Mouse (Mus musculus): Measurements from ENCODE around the gene Pik3r6.

Gene Pik3r6

GRCm38 (mm10) chr11:68502902-68503629 is at the start of gene Pik3r6:
Gene Pik3r6 (plus strand): TSS chr11:68503019.
- no peak for DNase-seq (ENCODE audit: low spot score)

DNA sequence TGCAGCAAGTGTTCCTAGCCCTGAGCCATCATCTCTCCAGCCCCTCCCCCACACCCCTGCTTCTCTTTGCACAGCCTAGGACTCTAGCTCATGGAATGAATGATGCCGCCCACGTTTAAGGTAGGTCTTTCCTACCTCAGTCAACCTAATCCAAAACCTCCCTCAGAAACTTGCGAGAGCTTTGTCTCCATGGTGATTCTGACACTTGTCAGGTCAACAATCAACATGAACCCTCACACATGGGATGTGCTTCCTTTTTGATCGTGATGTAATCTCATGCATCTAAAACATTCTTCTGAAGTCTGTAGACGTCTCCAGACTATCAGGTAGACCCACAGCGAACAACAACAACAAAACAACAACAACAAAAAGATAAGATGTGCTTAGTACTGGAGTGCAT is 49.5 kb upstream of the Pik3r6 start:
- no peak for DNase-seq (ENCODE audit: low spot score)

DNA sequence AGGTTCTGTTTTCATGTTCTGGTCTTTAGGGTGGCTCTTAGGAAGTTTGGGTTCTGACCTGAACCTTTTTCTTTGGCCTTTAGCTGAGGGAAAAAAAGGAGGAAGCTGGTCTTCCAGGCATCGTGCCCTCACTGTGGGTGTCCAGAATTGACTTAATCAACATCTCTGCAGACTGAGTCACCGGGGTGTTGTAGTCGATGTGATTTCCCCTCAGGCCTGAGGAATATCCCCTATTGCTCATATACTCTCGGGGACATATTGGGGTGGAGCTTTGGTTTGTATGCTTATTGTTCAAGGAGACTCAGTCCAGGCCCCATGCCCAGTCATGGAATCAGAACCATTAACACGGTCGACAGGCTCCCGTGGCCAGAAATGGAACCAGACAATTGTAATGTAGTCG is 44.7 kb upstream of the Pik3r6 start:
- DNase-seq (ENCODE audit: low spot score) = no peak

DNA sequence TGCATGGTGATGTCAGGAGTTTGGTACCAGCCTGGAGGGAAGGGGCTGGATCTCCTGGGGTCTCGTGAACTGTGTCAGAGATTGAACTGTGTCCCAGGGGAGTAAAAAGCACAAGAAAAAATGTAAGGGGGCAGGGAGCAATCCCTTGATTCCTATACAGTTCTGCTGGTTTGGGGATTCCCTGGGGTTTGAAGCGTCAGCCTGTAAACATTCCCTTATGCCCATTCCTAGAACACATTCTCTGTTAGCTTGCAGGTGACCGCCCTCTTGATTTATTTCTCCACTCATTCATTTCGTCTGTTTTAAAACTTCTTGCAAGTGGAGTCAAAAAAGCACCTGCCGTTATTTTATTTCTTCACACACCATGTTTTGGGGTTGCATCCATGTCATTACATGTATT is 43.8 kb upstream of the Pik3r6 start:
- no peak for DNase-seq (ENCODE audit: low spot score)

GRCm38 (mm10) chr11:68459486-68459885 is 43.3 kb upstream of the Pik3r6 start:
- no peak for DNase-seq (ENCODE audit: low spot score)

GRCm38 (mm10) chr11:68462716-68463115 is 40.1 kb upstream of the Pik3r6 start:
- DNase-seq (ENCODE audit: low spot score) = no peak

DNA sequence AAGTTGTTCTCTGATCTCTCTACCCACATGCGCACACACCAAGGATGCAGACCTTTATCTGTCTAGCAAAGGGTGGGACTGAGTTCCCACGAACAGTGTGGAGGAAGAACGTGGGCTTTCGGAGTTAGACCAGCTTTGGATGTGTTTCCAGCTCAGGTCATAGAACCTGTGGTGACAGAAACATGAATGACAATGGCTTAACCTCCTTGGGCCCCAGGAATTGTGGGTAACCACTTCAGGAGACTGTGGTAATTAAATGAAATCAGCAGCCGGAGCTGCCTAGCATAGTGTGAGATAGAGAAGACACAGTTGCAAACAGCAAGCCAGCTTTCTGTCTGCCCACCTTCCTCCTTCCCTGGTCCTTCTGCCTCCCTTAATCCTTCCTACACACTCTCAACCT is 38.6 kb upstream of the Pik3r6 start:
- DNase-seq (ENCODE audit: low spot score) = no peak

GRCm38 (mm10) chr11:68465090-68465489 is 37.7 kb upstream of the Pik3r6 start:
- DNase-seq (ENCODE audit: low spot score) = no peak

DNA sequence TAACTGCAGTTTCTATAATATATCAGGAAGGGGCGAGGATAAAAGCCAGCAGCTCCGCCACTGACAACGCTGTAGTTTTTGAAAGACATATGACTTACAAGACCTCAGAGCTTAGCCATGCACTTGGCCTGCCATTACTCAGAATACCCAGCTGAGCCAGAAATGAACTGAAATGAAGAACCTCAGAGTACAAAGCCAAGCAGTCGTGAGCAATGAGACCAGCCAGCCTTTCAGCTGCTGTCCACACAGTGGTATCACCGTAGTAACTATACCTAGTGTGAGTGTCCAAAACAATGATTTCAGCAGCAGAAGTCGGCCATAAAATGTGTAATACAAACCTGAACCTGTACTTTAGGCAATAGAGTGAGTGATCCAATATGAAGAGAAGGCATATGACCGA is 35.4 kb upstream of the Pik3r6 start:
- DNase-seq (ENCODE audit: low spot score) = no peak

GRCm38 (mm10) chr11:68467962-68468612 is 34.7 kb upstream of the Pik3r6 start:
- no peak for DNase-seq (ENCODE audit: low spot score)

GRCm38 (mm10) chr11:68468886-68469285 is 33.9 kb upstream of the Pik3r6 start:
- no peak for DNase-seq (ENCODE audit: low spot score)

GRCm38 (mm10) chr11:68472162-68472849 is 30.5 kb upstream of the Pik3r6 start:
- no peak for DNase-seq (ENCODE audit: low spot score)

GRCm38 (mm10) chr11:68474600-68474999 is 28.2 kb upstream of the Pik3r6 start:
- DNase-seq (ENCODE audit: low spot score) = peak; percentile 42

DNA sequence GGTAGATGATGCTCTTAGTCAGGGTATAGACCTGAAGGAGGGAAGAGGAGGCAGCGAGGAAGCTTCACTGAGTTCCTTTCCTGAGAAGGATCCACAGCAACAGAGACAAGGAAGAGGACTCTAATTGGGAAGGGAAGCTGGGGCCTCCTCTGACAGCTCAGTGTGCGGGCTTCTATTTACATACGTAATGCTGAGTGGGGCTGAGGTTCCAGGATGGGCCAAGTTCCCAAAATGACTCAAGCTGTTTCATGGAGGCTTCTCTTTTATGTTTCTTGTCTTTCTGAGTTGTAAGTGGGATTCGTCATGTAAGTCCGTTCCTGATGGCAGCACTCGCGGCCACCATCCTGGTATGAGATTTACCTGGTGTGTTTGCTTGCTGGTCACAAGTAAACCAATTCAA is 27.1 kb upstream of the Pik3r6 start:
- no peak for DNase-seq (ENCODE audit: low spot score)

DNA sequence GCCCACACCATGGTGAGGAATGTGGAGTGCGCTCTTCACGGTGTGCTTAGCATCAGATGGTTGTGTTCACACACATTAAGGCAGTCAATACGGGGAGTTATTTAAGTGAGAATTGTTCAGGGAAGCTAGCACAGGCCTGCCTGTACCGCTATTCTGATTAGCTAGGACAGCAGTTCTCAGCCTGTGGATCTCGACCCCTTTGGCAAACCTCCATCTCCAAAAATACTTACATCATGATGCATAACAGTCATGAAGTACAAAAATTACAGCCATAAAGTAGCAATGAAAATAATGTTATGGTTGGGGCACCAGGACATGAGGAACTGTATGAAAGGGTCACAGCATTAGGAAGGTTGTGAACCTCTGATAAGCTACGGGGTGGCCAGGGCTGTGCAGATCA is 25.2 kb upstream of the Pik3r6 start:
- no peak for DNase-seq (ENCODE audit: low spot score)

DNA sequence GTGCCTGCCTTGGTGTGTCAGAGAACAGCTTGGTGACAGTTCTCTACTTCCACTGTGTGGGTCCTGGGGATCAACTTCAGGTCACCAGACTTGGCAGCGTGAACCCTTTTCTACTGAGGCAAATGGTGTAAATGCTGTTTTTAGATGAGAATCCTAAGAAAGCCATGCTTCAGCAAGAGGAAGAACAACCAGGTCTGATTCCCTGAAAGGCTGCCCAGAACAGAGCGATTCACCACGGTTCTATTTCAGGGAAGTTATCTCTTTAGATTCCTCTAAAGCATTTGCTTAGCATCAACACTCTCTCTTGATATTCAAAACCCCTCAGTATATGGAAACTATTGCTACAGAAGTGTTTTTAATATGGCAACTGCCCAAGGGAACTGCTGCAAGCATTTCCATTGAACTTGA is 24.2 kb upstream of the Pik3r6 start:
- DNase-seq (ENCODE audit: low spot score) = no peak

GRCm38 (mm10) chr11:68480660-68481059 is 22.2 kb upstream of the Pik3r6 start:
- DNase-seq (ENCODE audit: low spot score) = no peak

- DNase-seq (ENCODE audit: low spot score) = no peak
These were observed 20.8 kb upstream of the Pik3r6 start for GRCm38 (mm10) chr11:68482001-68482400.

- DNase-seq (ENCODE audit: low spot score) = no peak
These were observed 19.6 kb upstream of the Pik3r6 start for GRCm38 (mm10) chr11:68483213-68483612.

GRCm38 (mm10) chr11:68484431-68484830 is 18.4 kb upstream of the Pik3r6 start:
- DNase-seq (ENCODE audit: low spot score) = no peak

GRCm38 (mm10) chr11:68485206-68485942 is 17.4 kb upstream of the Pik3r6 start:
- DNase-seq (ENCODE audit: low spot score) = peak; percentile 51

DNA sequence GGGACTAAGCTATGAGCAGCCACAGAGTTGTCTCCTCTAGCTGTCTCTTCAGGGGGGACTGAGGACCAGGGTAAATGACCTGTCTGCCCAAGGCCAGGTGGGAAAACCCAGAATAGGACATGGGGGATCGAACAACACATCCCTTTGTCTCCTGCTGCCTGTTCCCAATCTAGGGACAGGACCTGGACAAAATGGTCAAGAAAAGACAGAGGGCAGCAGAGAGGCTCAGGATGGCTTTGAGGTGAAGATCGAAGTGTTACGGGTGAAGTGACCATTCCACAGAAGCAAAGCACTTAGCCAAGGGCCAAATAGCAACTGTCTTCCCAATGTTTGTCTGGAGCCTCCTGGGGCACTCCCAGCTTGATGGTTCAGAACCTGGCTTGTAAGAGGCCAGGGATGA is 16.7 kb upstream of the Pik3r6 start:
- no peak for DNase-seq (ENCODE audit: low spot score)

DNA sequence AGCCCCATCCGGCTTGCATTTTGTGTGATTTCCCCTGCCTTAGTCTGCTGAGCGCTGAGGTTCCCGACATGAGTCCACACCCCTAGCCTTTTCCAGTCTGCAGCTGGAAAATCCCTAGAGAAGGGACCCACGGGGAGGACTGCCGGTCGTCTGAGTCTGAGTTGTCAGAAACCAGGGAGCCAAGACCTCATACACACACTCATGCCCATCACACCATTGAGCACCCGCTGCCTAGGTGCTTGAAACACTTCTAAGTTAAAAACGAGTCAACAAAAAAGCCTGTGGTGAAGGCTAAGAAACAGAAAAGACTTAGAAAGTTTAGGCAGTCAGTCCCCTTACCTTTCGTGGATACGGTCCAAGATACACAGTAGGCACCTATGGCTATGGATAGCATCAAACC is 15.1 kb upstream of the Pik3r6 start:
- DNase-seq (ENCODE audit: low spot score) = no peak

All from layer of hippocampus, adult 11-12 months (tissue).